Mouse (Mus musculus): ENCODE measurements around the gene Abr. TPM values are rescaled to one million over a fixed set of nuclear protein-coding genes. Genes with fewer than 3 reads are reported as not detected.

Abr gene
- total and polyA plus RNA-seq, 3 experiments: 3.8 to 8.8 TPM; not detected in 1

- TF ChIP-seq MYC (IDR thresholded peaks at IDR 0.05; ENCODE audit: low read depth, low read length): no peak
- no peak for TF ChIP-seq BHLHE40 (IDR thresholded peaks at IDR 0.05; ENCODE audit: borderline replicate concordance, low read depth, low read length)
- TF ChIP-seq CTCF (IDR thresholded peaks at IDR 0.05 in 2 of 3, conservative IDR thresholded peaks at IDR 0.05 in 1 of 3; ENCODE audit: control insufficient read depth in 1 of 3, insufficient read depth in 1 of 3, low read depth in 2 of 3, low read length in 3 of 3, poor library complexity in 1 of 3, severe bottlenecking in 1 of 3): no peak
- TF ChIP-seq JUND (IDR thresholded peaks at IDR 0.05; ENCODE audit: low read depth, low read length): no peak
- no peak for TF ChIP-seq ZMIZ1 (IDR thresholded peaks at IDR 0.05; ENCODE audit: low read depth, low read length)
- TF ChIP-seq MAFK (IDR thresholded peaks at IDR 0.05; ENCODE audit: borderline replicate concordance, low read depth, low read length): no peak
- no peak for TF ChIP-seq GATA1 (IDR thresholded peaks at IDR 0.05; ENCODE audit: low read depth, low read length)
- TF ChIP-seq POLR2AphosphoS5 (IDR thresholded peaks at IDR 0.05; ENCODE audit: borderline replicate concordance, low read depth, low read length): no peak
- TF ChIP-seq NRF1 (IDR thresholded peaks at IDR 0.05; ENCODE audit: insufficient read depth, low read depth, low read length, poor library complexity, severe bottlenecking): no peak
- no peak for TF ChIP-seq CHD2 (IDR thresholded peaks at IDR 0.05; ENCODE audit: low read length)
- no peak for TF ChIP-seq POLR2AphosphoS2 (IDR thresholded peaks at IDR 0.05; ENCODE audit: low read length)
- no peaks in the 10 kb centered on the region for H3K36me3 ChIP-seq (ENCODE audit: control insufficient read depth in 1 of 2, insufficient read depth in 2 of 2, low read length in 2 of 2)
- H3K27ac ChIP-seq (ENCODE audit: control insufficient read depth, low read depth, low read length): no peak overlapping the region
Observed at GRCm38 (mm10) chr11:76436864-76437437, 185.2 kb downstream of the Abr start.

GRCm38 (mm10) chr11:76436009-76436408 is 186.1 kb downstream of the Abr start:
- Histone ChIP-seq H3K9ac (ENCODE audit: control insufficient read depth, low read depth, low read length, poor library complexity, severe bottlenecking) (no peak overlapping the region), H3K9me3 (replicated peaks; ENCODE audit: insufficient read depth, low read length) (no peaks in the 10 kb centered on the region), H3K36me3 (ENCODE audit: control insufficient read depth in 1 of 2, insufficient read depth in 2 of 2, low read length in 2 of 2) (no peaks in the 10 kb centered on the region), H3K27me3 (ENCODE audit: control insufficient read depth in 1 of 2, insufficient read depth in 2 of 2, low read length in 2 of 2) (no peaks in the 10 kb centered on the region), H3K4me3 (ENCODE audit: control insufficient read depth in 1 of 2, insufficient read depth in 1 of 2, low read depth in 2 of 2, low read length in 2 of 2) (no peak overlapping the region), H3K27ac (ENCODE audit: control insufficient read depth, low read depth, low read length) (no peak overlapping the region), H3K79me2 (ENCODE audit: control insufficient read depth, insufficient read depth, low read length, poor library complexity) (no peaks in the 10 kb centered on the region), H3K4me1 (ENCODE audit: control insufficient read depth in 1 of 2, insufficient read depth in 2 of 2, low read length in 2 of 2) (no peaks in the 10 kb centered on the region)
- DNase-seq (ENCODE audit: low read depth, low spot score): no peak
- TF ChIP-seq ETS1 (IDR thresholded peaks at IDR 0.05; ENCODE audit: low read depth, low read length) (no peak), GABPA (IDR thresholded peaks at IDR 0.05; ENCODE audit: low read depth, low read length) (no peak), RAD21 (IDR thresholded peaks at IDR 0.05; ENCODE audit: low read depth, low read length) (no peak), HCFC1 (IDR thresholded peaks at IDR 0.05; ENCODE audit: low read depth, low read length) (no peak), ZNF384 (IDR thresholded peaks at IDR 0.05; ENCODE audit: low read depth, low read length) (no peak), E2F4 (IDR thresholded peaks at IDR 0.05; ENCODE audit: borderline replicate concordance, low read depth, low read length) (no peak), RCOR1 (IDR thresholded peaks at IDR 0.05; ENCODE audit: low read depth, low read length) (no peak)

More at GRCm38 (mm10) chr11:76436864-76437437, 185.2 kb downstream of the Abr start:
- no peaks in the 10 kb centered on the region for H3K9me3 ChIP-seq (replicated peaks; ENCODE audit: insufficient read depth, low read length)
- no peak overlapping the region for H3K9ac ChIP-seq (ENCODE audit: control insufficient read depth, low read depth, low read length, poor library complexity, severe bottlenecking)
- H3K27me3 ChIP-seq (ENCODE audit: control insufficient read depth in 1 of 2, insufficient read depth in 2 of 2, low read length in 2 of 2): no peaks in the 10 kb centered on the region
- H3K79me2 ChIP-seq (ENCODE audit: control insufficient read depth, insufficient read depth, low read length, poor library complexity): no peaks in the 10 kb centered on the region
- DNase-seq (ENCODE audit: low read depth, low spot score): no peak
- H3K4me3 ChIP-seq (ENCODE audit: control insufficient read depth in 1 of 2, insufficient read depth in 1 of 2, low read depth in 2 of 2, low read length in 2 of 2): no peak overlapping the region
- no peaks in the 10 kb centered on the region for H3K4me1 ChIP-seq (ENCODE audit: control insufficient read depth in 1 of 2, insufficient read depth in 2 of 2, low read length in 2 of 2)

Measured in MEL (cell line).